Mouse (Mus musculus) monocyte, adult 59 days (primary cell): ENCODE data around the gene Tril. TPM values are rescaled to one million over a fixed set of nuclear protein-coding genes. Genes with fewer than 3 reads are reported as not detected.

Experiments used
- total RNA-seq, 2 experiments: library from RNA; stranded (reverse); gene quantifications; one replicate each; pipeline ENCODE4 v1.2.4; 2023

Tril gene
- total RNA-seq, result not detected

DNA sequence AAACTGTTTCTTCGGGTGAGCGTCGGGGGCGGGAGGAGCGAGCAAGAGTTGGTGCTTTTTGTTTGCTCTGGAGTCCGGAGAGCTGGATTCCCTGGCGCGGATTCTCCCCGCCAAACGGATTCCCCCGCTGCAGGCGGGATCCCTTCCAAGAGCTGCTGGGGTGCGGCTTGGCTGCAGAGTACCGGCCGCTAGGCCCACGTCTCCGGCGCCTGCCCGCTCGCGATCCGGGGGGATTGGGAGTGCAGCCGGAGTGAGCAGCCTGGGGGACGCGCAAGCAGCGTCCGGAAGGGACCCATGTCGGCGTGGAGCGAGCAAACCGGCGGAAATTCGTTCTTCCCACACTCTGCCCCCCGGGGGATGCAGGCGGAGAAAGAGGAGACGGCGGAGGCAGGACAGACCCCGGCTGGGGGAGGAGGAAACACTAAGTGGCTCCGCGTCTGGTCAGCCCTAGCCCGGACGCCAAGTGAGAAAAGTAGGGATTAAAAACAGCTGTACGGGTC is at the start of gene Tril:
Gene Tril (minus strand): TSS at position 345 of the 500 bp plus-strand sequence.

Other genes starting within 250 kb of the Tril start
- gene Cpvl, start 157.8 kb upstream of the Tril start, total RNA-seq, result not detected
- gene Chn2, start 218.7 kb upstream of the Tril start, total RNA-seq, result 10 to 100 TPM; 20.1 to 22.0 TPM